In genomic region chr16:44200146-44200545, GRCm38 (mm10) we compare ENCODE assay signal across 18 mouse cellular contexts. TPM values are rescaled to one million over a fixed set of nuclear protein-coding genes. Genes with fewer than 3 reads are reported as not detected.
DNase-seq lines count a peak whose midpoint lies in the region; TF ChIP-seq lines count a peak whose summit lies in the region.
"Had no signal": no experiment of that assay in that cellular context is flagged by ENCODE, and none has a peak within 500 bp of the region (broad histone marks: within the 10 kb centered on the region; RNA-seq: fewer than 3 reads in every experiment).

No protein-coding gene starts in this region.

- peak overlapping the region; percentile 79 for H3K27ac ChIP-seq in gastrocnemius, adult 2 months
- H3K27ac ChIP-seq: embryonic facial prominence, embryonic 15.5 days; forebrain, embryonic 10.5 days; heart, adult 2 months; heart, embryonic 15.5 days; hindbrain, embryonic 10.5 days; hindbrain, embryonic 14.5 days; intestine, embryonic 15.5 days had no signal

- DNase-seq in cerebellum, adult 9-10 months: peak; percentile 52
- no peak for DNase-seq in cerebellum, adult 8-10 months
- peak; percentile 70 for DNase-seq in gastrocnemius, adult 2 months
- DNase-seq in gastrocnemius, postnatal 36 days: no peak
- peak; percentile 57 for DNase-seq in brain, adult 2 months (ENCODE audit: low read depth, low spot score)
- peak; percentile 62 for DNase-seq in skeletal muscle tissue, adult 2 months (ENCODE audit: low read depth, low spot score)
- DNase-seq: adrenal gland, adult 2 months; adrenal gland, postnatal 36 days; embryo, embryonic 11 days; heart, adult 2 months; kidney, adult 18-20 months had no signal

- TF ChIP-seq CTCF in gastrocnemius, adult 2 months (IDR thresholded peaks at IDR 0.05): no peak

- no peak overlapping the region for H3K4me3 ChIP-seq in gastrocnemius, adult 2 months
- H3K4me3 ChIP-seq: embryonic facial prominence, embryonic 15.5 days; erythroblast, embryonic 14.5 days; forebrain, embryonic 10.5 days; heart, adult 2 months; heart, embryonic 15.5 days; hindbrain, embryonic 10.5 days; intestine, embryonic 15.5 days had no signal

- intact Hi-C loops in gastrocnemius, adult 2 months (cut with DNase I): no loop called here
- intact Hi-C loops in gastrocnemius, postnatal 36 days (cut with DNase I): no loop called here

RNA-seq across cellular contexts. Expression of gene Usf3, which starts 27.1 kb away (rescaled TPM):
- 10 to 100 TPM; 41.6 to 47.9 TPM for total RNA-seq in gastrocnemius, adult 2 months (2021)
- total RNA-seq in gastrocnemius, postnatal 36 days (2021): 10 to 100 TPM; 33.2 to 35.6 TPM

Comparison
In these comparisons a context has a peak if more than half of its experiments do, and no peak if none do; other contexts are left out.
1. DNase-seq: peak in cerebellum, adult 9-10 months (single experiment), gastrocnemius, adult 2 months (single experiment), brain, adult 2 months (single experiment) and skeletal muscle tissue, adult 2 months (single experiment); none in cerebellum, adult 8-10 months (single experiment) and gastrocnemius, postnatal 36 days (0 of 2).